Mouse (Mus musculus) heart, postnatal 14 days (tissue): Measurements from ENCODE around the gene Tcfl5. TPM values are rescaled to one million over a fixed set of nuclear protein-coding genes. Genes with fewer than 3 reads are reported as not detected.

Experiments used
- DNase-seq, 2 experiments: peaks; one replicate each; pipeline ENCODE4 v3.0.0; 2021 to 2022
- intact Hi-C: fragments of 180-260 bp; cut with DNase I; formaldehyde crosslinking; loops from one replicate; pipeline ENCODE4 v1.15.1; 2025
- long read RNA-seq, 2 experiments: library from polyadenylated mRNA; stranded (forward); transcript quantifications; one replicate each; pipeline ENCODE4 v2.0.0; 2021
- total RNA-seq, 2 experiments: library from RNA; stranded (reverse); gene quantifications; 2 replicates each; pipeline ENCODE4 v1.2.3; 2021

Tcfl5 gene
- under 1 TPM in 1 of 2 experiments, not detected in 1; 0.12 TPM for total RNA-seq
- long read RNA-seq, experiment 1: 0 reads
- long read RNA-seq, experiment 2, partial matches to known transcripts: 0 of 1 reads
- long read RNA-seq, experiment 2, other reads (novel, unspliced or antisense): 1 of 1 reads

DNA sequence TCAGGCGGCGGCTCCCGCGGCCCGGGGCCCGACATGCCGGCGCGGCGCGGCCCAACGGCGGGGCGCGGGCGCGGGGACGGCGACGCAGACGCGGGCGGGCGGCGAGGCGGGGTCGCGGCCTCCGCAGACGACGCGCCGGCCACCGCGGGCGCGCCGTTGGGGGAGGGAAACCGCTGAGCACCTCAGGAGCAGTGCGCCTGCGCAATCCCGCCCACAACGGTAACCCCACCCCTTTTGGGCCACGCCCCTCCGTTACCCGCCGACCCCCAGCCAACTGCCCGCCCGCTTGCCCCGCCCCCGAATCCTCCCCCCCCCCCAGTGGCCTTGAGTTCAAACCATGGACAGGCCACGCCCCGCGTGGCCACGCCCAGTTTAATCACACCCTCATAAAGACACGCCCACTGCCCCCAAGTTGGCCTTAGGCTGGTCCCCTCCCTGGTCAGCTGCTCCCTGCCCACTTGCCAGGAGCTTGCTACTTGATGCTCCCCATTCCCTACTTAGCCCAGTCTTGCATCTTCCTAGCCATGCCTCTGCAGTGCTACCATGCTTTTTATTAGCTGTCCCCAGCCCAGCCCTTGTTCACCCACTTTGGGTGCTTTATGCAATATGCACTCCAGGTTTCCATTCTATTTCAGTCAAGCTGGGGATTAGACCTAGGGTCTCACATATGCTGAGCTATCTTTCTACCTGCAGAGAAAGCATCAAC, at the start of gene Tcfl5:
Tcfl5 (minus strand) TSS at position 154 of the 706 bp plus-strand sequence.
- no peak for DNase-seq
- intact Hi-C loops: no loop called here

DNA sequence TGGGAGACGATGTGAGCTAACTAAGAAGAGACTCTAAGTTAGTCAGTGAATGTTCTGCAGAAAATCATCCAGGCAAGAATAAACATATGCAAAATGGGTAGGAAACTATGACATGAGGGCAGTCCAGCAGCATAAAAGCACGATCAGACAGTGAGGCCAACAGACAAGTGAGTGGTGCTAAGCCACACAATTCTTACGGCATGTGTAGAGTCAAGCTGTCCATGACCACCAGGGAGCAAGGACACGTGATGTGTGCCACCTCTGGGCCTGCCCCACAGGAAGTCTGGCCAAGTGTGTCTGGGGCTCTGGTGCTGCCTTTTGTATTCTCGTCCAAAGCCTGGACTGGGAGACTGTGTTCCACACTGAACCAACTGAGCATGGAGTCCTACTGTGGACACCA, 47.3 kb upstream of the Tcfl5 start:
- intact Hi-C loops: no loop called here
- DNase-seq: no peak

DNA sequence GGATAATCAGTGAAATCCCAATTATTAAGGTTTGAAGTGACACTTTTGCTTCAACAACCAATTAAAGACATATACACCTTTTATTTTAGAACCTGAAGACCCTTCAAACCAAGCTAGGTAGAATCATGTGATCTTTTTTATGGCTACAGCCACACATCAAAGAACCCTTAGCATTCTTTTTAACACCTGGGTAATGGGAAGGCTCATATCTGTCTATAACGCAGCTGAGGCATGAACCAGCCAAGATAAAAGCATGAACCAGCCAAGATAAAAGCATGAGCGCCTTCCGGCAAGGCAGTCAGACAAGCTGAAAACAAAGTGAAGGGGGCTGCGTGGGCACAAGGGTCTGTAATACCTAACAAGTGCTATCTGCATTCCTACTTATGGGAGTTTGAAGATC, 41.5 kb upstream of the Tcfl5 start:
- intact Hi-C loops: loop anchor here (5.0 kb wide), 1 partner anchor 38 kb away; no protein-coding TSS in a partner anchor
- DNase-seq: no peak

DNA sequence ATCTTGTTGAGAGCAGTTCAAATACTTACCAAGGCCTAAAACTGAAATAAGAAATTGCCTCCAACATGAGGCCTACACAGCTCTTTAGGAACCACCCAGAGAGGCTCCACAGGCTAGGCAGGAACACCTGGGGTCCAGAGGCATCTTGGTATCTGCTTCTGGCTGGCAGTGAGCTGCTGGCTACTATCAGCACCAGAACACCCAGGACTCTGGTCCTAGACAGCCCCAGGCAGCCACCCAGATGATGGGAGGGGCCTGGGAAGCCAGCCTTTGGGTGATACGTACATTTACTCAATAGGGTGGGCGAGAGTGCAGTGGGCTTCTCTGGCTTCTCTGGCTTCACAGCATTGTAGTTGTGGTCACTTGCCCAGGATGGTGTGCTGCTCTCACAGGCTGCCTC, 41.0 kb upstream of the Tcfl5 start:
- no peak for DNase-seq
- intact Hi-C loops: loop anchor here (5.0 kb wide), 1 partner anchor 39 kb away; no protein-coding TSS in a partner anchor

DNA sequence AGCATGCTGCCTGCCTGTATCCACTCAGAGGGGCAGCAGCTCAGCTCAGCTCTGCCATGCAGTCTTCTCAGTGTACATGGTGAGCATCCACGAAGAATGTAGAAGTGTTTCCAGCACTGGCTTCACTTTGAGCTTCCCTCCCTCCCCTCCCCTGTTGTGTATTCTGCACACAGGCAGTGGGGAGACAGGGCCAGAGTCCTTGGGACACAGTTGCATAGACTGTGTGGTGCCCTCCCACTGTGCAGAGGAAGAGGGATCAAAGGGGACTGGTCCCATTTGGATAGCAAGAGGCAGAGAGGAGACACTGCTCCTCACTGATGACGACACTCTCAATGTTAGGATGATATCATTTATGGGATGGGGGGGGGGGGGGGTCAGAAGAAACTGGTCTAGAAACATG, 38.7 kb upstream of the Tcfl5 start:
- DNase-seq: no peak
- intact Hi-C loops: loop anchor here (5.0 kb wide), 1 partner anchor 41 kb away; no protein-coding TSS in a partner anchor

DNA sequence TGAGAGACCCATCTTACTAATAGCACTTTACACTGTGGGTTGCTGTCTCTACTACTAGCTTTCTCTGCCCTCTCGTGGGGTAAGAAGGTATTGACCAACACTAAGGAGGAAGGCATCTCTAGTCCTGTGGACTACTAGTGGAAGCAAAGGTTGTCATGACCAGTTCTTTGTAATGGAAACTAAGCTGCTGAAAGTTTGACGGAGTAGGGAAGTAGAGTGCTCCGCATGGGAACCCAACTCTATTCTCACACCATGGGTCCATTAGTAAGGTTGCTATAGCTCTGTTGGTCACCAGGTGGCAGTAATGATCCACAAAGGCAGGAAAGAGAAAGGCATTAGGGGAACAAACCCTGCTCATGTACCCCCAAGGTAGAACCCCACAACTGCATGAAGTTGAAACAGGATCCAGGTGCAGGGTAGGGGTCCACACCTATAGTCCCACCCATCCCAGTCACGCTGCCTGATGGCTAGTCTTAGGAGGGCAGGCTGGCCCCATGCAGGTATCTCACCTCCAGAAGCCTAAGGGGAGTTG, 36.2 kb upstream of the Tcfl5 start:
- intact Hi-C loops: loop anchor here (2.0 to 10.0 kb wide), 4 partner anchors 32 to 236 kb away; partner anchors contain the start of genes Gid8 and Ogfr
- DNase-seq: peak; percentile 65 to 80

DNA sequence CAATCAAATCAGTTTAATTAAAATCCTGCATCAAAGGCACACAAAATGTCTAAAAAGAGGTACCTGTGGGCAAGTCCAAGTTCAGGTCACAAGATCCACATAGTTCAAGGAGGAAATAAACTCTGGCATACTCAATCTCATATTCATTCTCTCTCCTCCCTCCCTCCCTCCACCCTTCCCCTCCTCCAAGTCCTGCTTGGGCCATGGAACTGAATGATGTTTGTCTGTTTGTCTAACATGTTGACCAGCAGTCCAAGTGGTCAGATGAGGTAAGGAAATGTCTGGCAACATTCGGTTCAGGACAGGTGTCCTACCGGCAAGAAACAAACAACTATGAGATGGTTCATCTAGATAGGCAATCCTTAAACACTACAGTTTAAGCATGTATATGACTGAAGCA, 34.2 kb upstream of the Tcfl5 start:
- intact Hi-C loops: loop anchor here (5.0 to 10.0 kb wide), 2 partner anchors 89 to 238 kb away; partner anchors contain the start of gene Ogfr
- no peak for DNase-seq

DNA sequence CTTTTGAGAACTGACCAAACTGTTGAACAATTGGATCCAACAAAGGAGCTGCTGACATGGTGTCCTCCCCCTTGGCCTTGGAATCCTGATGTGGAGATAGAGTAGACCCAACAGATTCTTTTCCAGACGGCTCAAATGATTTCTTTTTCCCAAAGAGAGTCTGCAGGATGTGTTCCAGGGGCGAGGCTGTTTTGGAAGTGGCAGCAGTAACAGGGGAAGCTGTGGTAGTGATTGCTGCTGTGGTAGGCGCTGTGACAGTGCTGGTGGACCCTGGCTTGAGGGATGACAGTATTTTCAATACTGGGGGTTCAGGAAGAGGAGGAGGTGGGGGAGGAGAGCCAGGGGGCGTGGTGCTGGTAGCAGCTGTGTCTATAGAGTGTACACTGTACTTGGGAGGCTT, 19.5 kb upstream of the Tcfl5 start:
- DNase-seq: no peak
- intact Hi-C loops: no loop called here

DNA sequence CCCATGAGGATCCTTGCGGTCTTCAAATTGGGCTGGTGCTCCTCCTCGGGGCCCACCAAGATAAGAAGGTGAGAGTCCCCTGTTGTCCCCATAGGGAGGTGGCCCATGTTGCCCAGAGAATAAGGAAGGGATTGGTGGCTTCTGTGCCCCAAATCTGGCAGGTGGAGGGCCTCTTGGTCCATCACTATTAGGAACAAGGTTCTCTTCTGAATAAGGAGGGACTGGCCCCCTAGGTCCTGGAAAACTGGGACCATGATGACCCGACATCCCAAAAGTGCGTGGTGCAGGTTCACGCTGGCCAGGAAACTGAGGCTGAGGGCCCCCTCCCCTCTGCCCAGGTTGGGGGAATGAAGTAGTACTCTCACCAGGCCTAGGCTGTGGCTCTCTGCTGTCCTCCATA, 18.0 kb upstream of the Tcfl5 start:
- intact Hi-C loops: no loop called here
- no peak for DNase-seq

DNA sequence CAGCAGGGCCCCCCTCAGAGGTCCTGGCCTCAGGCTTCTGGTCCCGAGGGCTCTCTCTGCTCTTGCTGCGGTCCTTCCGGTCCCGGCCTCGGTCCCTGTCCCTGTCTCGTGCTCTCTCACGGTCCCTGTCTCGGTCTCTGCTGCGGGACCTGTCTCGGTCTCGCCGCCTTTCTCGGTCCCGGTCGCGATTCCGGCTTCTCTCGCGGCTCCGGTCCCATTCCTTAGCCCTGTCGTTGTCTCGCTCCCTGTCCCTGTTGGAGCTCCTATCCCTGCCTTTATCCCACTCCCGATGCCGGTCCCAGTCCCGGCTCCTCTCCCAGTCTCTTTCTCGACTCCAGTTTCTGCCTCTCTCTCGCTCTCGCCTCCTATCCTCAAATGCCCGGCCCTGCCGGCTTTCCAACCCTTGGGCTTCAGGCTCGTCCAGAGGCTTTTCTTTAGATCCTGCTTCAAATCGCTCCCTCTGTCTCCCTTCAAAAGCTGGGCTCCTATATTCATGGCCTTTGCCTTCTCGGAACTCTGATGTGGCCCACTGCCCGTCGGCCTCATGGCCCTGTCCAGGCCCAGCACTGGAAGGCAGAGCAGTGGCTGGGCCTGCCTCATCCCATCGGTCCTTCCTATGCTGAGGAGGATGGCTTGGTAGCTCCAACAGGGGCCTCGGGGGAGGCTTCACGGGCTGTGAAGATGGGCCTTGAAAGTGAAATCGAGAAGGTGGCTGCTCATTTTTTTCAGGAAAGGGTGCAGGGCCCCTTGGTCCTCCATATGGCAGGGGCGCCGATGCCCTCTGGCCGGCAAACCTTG, 17.0 kb upstream of the Tcfl5 start:
- intact Hi-C loops: no loop called here
- DNase-seq: peak in 1 of 2 experiments; percentile 15

DNA sequence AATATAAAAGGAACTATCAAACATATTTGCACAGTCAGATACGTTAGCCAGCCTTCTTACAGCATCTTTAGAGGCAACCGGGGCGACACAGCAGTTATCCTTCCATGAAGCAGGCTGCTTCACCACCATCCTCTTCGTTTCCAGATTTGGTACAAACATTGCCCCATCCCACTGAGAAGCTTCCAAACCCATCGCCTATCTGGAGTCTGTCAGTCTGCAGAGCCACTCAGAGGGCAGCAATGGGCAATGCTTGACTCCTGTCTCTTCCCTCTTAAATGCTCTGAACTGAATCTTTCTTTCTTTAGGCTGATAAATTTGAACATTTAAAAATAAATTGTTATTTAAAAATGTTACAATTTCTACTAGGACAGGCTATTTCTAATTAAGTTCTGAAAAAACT, 15.9 kb upstream of the Tcfl5 start:
- DNase-seq: no peak
- intact Hi-C loops: no loop called here

DNA sequence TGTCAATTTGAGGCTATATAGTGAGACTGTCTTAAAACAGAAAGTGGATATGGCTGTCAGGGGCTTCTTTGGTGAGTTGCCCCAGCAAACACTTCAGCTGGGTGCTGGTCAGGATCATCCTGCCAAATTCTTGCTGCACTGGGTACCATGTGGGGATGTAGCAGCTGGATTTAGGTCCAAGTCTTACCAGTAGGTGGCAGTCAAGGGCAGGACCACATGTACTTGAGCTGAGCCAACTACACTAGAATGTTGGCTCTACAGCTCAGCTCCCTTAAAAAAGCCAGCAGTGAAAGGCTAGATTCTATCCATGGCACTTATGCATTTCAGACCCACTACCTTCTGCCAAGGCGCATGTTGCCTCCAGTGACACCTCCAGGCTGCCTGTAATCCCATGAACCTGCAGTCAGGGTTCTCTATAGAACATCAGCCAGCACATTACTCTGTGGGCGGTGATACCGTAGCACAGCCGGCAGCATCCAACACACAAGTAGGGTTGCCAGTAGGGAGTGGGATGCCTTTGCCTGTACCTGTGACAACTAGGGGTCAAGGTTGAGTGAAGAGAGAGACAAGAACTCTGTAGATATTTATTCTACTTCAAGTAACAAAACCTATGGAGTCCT, 15.0 kb upstream of the Tcfl5 start:
- DNase-seq: peak; percentile 71 to 82
- intact Hi-C loops: loop anchor here (2.0 kb wide), 1 partner anchor 87 kb away; no protein-coding TSS in a partner anchor

DNA sequence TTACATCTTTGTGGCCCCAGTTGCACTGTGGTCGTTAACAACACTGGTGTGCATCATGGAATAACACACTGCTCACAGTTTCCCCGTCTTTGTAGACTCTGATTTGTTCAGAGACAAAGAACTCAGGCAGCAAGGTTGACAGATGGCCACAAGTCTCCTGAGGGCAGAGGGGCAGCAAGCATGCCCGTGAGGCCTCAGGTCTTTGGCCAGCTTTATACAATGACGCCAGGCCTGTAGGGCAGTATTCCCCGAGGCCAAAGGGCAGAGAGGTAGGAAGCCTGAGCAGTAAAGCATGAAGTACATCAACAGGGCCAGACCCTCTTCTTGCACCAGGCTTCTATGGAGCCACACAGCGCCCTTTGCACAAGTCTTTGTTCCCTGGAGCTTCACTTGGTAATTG, 12.6 kb upstream of the Tcfl5 start:
- intact Hi-C loops: no loop called here
- DNase-seq: no peak

DNA sequence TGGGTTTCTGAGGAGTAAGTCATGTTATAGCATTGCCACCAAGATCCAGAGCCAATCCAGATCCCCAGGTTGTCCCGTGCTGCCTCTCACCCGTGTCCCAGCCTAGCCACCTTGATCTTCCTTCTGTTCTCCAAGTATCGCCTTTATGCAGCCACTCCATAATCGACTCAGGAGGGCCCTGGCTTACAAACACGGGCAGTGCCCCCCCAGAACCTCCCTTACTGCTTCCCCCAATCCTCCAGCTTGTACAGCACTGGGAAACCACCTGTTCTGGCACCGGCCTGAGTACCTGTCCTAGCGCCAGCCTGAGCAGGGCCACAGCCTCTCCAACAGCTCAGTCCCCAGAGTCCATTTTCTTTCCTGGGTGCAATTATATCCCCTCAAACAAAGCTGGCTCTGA, 12.2 kb upstream of the Tcfl5 start:
- no peak for DNase-seq
- intact Hi-C loops: no loop called here

DNA sequence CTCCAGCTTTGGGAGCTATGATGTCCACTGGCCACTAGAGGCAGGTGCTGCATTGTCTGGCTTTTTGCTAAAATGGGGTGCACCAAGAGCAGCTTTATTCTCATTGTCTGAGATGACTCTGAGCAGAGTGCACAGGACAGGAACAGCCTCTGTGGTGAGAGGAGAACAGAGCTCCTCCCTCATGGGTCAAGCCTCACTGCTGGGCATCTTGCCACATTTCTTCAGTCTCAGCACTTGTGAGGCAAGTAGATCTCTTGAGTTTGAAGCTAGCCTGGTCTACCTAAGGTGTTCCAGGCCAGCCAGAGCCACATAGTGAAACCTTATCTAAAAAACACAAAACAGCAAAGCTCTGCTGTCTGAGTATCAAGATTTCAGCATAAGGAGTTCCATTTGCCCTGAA, 4.3 kb upstream of the Tcfl5 start:
- no peak for DNase-seq
- intact Hi-C loops: no loop called here

DNA sequence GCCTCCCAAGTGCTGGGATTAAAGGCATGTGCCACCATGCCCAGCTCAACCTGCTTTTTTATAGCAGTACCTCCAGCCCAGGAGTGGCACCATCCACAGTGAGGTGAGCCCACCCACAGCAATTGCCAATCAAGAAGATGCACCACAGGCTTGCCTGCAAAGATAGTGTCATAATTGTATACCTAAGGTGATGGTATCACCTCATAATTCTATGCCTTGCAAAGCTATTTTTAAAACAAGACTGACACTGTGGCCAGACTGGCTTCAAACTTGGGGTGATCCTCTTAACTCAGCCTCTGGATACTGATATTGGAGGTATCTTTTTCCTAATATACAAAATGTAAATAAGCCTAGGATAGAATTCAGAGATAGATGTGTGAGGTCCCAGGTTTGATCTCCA, 1.1 kb upstream of the Tcfl5 start:
- intact Hi-C loops: no loop called here
- no peak for DNase-seq

DNA sequence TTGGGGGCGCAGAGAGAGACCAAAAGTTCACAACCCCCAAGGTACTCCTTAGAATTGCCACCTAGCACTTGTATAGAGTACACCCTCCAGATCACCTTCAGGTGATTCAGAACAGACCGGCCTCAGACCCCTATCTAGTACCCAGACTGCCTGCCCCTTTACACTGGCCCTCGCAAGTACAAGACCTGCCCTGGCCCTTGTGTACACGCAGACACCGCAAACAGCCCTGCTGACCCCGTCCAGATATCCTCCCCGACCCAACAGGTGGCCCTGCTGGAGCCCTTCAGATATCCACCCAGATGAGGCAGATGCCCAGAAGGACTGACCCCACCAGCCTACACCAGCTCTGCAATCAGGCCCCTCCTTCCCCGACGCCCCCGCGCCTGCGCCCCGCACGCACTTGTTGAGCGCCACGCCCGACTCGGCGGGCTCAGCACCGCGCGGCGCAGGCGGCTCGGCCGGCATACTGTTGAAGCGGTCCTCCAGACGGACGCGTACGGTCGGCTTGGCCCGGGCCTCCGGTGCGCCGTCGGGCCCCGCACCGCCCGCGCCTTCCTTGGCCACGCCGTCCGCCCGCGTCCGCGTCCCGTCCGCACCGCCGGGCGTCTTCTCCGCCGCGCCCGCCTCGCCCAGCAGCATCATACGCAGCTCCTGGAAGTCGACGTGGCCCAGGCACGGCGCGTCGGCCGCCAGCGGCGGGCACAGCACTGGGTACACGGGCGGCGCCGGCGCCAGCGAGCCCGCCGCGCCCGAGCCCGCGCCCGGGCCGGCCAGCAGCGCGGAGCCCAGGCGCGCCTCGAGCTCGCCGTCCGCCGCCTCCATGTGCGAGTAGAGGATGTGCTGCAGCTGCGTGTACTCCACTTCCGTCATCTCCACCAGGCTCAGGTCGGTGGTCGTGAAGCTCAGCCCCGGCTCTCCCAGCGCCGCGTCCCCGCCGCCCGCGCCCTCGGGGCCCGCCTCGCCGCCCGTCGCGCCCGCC, 643 bp downstream of the Tcfl5 start:
- intact Hi-C loops: no loop called here

DNA sequence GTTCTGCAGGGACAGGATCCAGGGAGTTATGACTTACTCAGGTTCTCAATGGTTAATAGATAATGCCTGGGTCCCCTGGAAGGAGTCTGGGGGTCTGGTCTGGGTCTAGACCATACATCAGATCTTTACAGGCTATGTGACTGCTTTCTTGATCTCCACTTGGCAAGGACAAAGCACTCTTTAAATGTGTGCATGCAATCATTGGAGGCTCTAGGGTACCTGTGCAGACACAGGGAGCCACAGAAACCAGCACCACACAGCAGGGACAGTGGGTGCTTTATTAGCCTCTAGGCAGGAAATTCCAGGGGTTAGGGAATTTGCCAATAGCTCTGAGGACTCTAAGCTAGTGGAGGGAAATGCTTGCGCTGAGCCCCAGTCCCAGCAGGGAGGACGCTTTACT, 30.6 kb downstream of the Tcfl5 start:
- intact Hi-C loops: no loop called here
- no peak for DNase-seq

More for the DNA sequence above, 643 bp downstream of the Tcfl5 start:
- no peak for DNase-seq

DNA sequence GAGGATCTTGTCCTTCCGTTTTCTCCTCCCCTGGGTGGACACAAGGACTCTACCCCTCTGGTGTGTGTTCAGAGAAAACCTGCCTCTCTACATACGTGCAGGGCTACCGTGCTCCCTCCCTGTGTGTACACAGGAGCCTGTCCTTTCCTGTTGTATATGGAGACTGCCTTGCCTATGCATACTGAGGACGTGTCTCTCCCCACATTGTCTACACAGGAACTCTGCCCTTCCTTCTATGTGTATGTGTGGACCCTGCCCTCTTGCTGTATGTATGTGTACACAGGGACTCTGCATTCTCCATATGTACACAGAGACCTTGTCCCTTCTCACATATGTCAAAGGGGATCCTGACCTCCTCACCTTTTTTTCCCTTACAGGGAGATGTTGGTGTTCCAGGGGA, 32.2 kb downstream of the Tcfl5 start:
- intact Hi-C loops: no loop called here
- DNase-seq: no peak

DNA sequence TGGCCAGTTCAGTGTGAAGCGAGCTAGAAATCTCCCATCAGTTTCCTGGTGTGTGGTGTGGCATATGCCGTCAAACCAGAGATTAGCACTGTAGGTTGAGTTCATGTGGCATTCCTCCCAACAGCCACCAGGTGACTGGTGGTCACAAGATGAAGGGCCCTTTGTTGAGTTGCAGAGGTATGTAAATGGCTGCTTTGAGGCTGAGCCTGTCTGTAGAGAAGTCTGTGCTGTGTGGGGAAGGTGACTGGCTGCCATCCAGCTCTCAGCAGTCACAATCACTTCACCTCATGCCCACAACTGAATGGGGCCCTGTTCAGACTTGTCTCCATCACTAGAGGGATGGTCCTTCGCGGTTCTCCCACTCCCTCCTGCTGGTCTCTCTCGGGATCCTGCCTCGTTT, 37.7 kb downstream of the Tcfl5 start:
- intact Hi-C loops: no loop called here
- no peak for DNase-seq
